Mouse (Mus musculus) bone marrow macrophage, adult 2 months (primary cell): ENCODE results near the gene Prkn.

Experiments
- CTCF ChIP-seq: IDR thresholded peaks from 2 replicates; pipeline ENCODE4 v1.5.1; 2012; ENCODE audit warnings: low read depth, mild to moderate bottlenecking, low read length, moderate library complexity
- POLR2A ChIP-seq: IDR thresholded peaks from 2 replicates; pipeline ENCODE4 v1.6.1; 2012; ENCODE audit warnings: mild to moderate bottlenecking, low read depth, low read length, borderline replicate concordance

GRCm38 (mm10) chr17:11515619-11516018, 675.4 kb downstream of the Prkn start:
- TF ChIP-seq CTCF (no peak), POLR2A (no peak)
